Mouse (Mus musculus): ENCODE results near the gene Olfr959.

Gene Olfr959

DNA sequence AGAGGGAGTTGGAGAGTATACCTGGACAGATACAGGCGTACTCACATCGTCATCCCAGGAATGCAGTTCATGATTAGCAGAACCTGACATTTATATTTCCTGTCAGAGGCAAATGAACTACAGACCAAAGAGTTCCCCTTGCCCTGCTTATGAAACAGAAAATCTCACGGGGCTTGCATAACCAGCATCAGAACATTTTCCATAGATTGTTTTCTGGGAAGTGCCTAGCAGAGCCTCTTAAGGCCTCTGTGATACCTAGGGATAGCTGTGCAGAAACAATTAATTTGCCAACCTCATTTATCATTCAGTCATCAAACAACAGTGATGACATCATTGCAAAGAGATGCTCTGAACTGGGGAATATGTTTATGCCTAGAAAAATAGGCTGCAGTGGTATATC lies at the start of gene Olfr959:
Olfr959 (minus strand) TSS at position 101 of the 400 bp plus-strand sequence.
- no peak for DNase-seq

DNA sequence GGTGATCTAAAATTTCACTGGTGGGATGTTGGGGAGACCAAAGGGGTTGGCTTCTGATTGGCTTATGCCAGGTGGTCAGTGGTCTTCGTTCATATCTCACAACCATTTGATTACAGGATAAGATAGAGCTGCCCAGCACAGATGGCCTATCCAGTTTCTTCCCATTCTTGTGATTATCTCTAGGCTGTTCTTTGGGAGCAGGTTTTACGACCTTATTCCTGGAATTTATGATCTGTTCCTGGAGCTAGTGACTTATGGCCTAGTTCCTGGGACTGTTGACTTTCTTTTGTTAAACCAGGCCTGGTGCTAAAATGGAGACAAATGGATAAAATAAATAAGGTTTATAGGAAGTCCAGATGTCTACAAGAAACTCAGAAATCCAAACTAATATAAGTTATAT lies 49.3 kb upstream of the Olfr959 start:
- DNase-seq, result no peak

DNA sequence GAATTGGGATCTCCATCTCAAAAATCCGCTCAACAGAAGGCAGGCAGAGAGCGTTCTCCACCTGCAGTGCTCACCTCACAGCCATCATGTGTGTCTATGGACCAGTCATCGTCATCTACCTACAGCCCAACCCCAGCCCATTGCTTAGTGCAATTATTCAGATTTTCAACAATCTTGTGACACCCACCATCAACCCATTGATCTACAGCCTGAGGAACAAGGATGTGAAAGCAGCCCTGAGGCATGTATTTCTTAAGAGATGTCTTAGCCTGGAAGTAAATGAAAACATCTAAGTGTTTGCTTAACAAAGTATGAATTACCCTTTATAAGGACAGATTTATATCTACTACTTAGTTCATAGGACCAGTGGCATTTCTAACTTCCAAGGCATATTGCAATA lies 48.4 kb upstream of the Olfr959 start:
- no peak for DNase-seq

DNA sequence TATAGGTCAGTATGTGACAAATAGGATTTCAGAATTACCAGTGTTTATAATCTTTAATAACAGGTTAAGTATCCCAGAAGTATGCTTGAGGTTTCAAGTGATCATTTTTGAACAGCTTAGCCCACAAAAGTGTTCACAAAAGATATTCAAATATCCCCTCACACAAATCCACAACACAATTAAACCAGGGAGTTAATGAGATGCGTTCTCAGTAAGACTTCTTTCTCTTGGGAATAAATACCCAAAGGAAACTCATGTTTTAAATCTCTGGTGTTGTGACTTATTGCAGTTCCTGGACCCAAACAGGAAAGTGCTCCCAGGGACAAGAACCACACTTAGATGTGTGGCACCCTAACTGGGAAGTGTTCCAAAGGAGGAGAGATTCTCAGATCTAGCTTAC lies 45.7 kb upstream of the Olfr959 start, which contains the start of gene Olfr960:
Olfr960 (plus strand) TSS at position 301 of the 400 bp plus-strand sequence.
- DNase-seq, result no peak

DNA sequence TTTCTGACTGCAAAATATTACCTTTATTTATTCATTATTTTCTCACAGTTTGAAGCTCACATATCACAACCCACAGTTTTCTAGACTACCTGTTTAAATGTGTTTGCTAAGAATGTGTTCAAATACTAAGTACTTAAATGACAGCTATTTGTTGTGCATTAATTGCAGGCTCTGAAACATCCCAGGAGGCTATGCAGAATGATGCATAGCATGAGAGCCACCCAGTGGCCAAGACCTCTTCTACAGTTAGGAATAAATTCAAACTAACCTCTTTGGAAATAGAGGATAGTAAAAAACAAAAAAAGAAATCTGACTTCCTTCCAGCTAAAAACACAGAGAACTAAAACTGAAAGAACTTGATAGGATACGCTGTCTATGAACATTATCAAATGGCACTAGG lies 36.6 kb upstream of the Olfr959 start:
- DNase-seq, result no peak

DNA sequence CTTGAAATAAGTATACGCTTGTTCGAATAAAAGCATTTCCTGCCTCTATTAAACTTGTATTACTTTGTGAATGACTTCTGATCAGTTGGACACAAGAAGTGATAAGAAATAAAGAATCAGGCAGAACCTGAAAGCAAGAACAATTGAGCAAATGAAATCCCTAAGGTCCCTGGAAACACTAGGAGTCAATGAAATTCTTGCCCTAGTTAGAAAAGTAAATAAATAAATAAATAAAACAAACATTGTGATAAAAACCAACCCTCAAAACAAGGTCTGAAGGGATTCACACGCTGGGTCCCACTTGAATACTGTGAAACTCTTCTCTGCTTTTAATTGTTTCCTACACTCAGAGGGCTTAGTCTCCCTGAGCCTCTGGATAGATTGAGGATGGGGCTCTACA lies 35.0 kb upstream of the Olfr959 start, which contains the start of gene Olfr148:
Olfr148 (plus strand) TSS at position 301 of the 400 bp plus-strand sequence.
- no peak for DNase-seq

DNA sequence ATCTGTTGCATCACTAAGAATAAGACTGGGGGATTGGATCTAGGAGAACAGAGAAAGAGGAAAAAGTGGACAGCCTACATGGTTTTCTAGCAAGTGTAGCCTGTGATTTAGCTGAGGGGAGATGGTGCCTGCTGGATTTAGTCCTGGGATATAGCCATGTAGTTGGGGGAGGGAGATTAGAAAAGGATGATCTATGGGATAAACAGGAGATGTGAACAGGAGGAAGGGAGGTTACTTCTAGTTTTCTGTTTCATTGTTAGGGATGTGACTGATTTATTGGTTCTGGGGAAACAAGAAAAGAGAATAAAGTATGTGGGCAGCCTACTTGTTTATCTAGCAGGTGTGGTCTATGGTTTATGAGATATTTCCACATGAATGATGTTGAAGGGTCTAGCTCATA lies 33.1 kb upstream of the Olfr959 start:
- DNase-seq, result no peak

DNA sequence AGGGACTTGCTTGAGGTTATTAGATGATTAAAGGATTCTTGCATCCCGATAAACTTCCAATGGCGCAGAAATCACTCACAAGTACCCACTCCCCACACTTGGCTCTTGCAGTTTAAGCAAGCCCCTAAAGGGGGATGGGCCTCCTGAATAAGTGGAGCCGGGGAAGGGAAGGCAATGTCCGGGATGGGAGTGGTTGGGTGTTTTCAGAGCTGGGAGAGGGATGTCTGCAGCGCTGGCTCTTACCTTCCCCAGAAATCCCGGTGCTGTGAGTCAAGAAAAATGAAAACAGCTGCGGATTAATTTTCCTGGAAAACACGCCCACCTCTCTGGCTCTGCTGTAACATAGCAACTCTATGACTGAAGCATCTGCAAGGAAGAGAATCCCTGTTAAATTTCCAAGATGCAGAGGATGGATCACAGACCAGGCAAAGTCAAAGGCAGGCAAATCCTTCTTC lies 28.7 kb upstream of the Olfr959 start, which contains the start of gene AW551984:
AW551984 (minus strand) TSS at position 405 of the 455 bp plus-strand sequence.
- no peak for DNase-seq

DNA sequence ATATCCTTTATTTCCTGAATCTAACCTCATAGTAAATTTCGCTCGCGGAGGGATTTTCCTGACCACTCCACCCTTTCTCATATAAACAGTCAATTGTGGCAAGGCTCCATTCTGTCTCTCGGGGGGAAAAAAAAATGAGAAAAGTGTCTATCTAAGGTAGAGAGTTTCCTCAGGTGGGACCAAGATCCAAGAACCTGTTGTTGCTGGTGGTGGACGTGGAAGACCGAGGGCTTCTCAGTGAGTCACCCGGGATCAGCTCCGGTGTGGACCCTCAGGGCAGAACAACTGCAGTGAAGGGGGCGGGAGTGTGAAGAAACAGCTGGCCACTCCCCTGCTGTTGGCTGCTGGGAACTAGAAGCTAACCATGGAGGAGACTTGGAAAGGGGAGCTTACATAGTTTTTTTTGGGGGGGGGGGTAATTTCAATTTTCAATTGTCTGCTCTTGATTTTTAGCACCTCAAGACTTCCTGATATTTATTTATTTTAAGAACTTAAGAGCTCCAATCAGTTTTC lies 28.0 kb upstream of the Olfr959 start:
- DNase-seq, result no peak

DNA sequence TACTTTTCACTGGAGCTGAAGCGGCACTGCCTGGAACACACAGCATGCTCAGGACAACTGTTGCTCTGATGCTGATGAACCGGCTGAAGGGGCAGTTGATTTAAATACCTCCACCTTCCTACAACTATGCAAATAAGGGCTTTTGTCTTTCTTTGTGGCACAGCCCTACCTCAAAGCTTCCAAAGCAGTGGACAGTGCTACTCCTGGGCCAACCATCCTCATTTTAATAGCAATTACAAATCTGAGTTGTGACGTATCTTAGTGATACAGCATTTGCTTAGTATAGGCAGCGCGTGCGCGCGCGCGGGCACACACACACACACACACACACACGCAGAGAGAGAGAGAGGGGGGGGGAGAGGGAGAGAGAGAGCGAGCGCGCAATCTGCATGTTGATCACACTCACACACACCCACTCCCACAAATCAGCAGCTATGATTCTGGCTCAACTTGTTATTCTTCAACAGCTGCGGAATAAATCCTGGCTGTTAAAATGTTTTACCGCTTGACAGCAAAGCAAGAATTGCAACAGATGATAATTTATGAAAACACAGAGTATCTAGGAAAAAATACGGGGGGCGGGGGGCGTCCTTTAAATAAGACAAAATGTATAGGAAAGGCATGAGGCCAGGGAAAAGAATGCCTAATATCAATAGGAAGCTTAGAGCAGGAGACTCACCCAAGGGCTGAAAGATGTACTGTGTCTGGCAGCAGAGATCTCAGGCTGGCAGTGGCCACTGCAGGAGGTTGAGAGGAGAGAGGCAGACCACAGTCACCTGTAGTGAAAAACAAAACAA lies 27.4 kb upstream of the Olfr959 start:
- no peak for DNase-seq

DNA sequence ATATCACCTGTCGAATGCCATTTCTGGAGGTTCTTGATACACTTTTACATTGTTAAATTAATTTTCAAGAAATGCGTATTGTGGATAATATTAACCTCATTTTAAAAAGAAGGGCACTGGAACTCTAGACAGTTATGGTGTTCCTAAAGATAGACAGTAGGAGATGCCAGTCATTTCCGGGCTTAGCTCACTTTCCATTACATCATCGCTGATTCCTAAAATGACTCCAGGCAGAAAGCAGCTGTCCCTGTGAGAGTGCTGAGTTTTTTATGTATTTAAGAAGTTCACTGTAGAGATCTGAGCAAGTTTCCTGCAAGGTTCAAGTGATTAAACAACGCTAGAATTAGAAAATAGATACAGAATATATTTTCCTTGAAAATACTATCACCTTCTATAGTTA lies 1.7 kb upstream of the Olfr959 start:
- no peak for DNase-seq

DNA sequence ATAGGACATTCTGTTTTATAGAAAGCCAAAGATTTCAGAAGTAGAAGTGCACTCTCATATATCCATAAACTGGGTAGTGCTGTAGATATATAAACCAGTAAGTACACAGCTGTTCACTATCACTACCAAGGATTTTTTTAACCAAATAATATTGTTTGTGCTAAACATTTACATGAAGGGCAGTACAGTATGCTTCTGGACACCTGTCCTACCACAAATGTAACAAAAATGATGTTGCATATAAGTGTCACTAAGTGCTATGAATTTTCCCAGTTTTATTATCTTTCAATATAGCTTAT lies 17.1 kb downstream of the Olfr959 start:
- no peak for DNase-seq

DNA sequence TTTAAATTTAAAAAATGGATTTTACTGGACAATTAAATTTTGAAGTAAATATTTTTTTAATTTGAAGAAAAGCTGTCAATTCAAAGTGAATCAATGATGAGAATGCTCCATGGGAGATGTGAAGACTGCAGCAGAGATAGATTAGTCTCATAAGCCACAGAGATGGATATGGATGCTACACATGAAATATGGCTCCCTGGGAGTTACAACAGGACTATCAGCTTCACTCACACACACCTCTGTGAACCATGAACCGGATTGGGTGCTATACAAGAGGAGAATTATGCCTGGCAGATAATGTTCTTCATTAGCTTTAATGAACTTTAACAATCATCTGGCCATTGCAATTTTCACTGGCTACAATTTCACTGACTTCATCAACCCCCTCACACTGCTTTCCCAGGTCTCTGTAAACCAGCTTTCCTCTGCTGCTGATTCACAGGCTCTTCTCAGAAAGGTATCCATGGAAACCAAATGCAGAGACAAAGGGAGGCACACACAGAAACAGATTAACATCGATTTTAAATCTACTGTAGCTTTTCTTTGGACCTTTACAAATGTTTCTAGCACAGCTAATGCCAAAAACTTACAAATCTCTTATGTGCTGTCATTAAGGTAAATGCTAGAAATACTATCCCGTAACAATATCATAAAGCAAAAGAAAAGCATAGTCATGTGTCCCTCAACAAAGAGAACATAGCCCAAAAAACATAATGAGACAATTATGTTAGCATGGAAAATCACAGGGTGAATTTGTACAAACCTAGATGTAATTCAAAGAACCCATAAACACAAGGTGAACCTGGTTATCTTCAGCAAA lies 17.6 kb downstream of the Olfr959 start:
- DNase-seq, result no peak

DNA sequence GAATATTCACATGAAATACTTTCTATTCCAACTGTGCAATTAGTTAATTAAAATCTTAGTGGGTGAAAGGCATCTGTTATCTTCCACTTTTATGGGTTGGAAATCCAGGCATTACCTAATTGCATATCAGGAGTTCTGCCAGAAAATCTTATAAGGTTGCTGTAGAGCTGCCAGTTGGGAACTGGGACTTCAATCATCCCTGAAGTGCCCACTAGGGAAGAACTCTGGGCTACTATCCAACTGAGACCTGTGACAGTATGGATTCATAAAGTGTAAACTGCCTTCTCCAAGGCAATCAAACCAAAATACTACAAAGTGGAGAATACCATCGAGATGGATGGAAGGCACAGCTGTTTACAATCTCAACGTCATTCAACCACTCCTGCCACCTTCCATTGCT lies 21.4 kb downstream of the Olfr959 start, which contains the start of gene Olfr958:
Olfr958 (minus strand) TSS at position 109 of the 400 bp plus-strand sequence.
- DNase-seq, result no peak

DNA sequence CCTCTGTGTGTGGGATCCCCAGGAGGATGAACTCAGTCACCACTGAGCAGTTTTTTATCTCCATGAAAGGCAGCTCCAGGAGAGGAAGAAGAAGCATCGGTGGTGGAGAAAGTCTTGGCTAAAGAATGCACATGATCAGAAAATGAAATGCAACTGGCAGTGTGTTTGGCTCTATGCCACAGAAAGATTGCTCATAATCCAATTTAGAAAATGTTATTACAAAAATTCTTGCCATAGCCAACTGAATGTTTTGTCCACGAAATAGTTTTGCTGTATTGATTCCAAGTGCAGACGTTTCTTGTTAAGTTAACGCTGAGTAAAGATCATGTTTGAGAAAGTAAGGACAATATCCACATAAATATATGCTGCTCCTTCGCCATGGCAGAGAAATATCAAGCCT lies 24.6 kb downstream of the Olfr959 start:
- no peak for DNase-seq

DNA sequence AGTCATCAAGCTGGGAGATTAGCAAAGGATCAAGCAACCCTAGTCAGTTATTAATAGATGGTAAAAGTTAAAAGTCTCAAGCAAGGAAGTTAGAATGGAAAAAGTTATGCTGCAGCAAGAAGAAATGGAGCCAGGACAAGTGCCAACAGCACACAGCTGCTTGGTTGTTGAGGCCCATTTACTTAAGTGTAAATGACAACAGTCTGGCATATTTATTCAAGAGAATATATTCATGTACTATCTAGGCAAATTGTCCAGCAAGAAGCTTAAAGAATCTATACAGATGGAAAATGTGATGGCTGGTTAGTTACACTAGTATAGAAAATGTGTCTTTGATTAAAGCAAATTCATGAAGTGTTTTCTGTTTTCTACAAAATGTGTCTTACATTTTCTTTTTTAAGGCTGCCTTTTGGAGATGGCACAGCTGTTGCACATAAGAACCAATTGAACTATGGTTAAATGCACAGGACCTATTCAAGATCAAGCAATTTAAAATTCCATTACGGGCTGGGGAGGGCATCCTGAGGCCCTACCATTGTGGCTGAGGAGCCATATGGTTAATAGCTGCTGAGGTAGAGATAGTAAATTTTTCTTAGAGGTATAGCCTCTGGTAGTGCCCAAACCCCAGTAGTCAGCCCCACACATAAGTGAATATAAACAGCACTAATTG lies 51.6 kb downstream of the Olfr959 start:
- DNase-seq, result no peak

Measured in thymus, adult 18-20 months (tissue).